Mouse (Mus musculus) ES-E14 (cell line): ENCODE data around the gene Rrad. TPM values are rescaled to one million over a fixed set of nuclear protein-coding genes. Genes with fewer than 3 reads are reported as not detected.

Experiments used
- DNase-seq: peaks from one replicate; pipeline ENCODE4 v3.0.0-alpha.2; 2013; ENCODE audit warnings: low read depth, low spot score
- H3K27ac ChIP-seq: 2 replicates; pipeline ENCODE4 v1.5.1; 2012; ENCODE audit warnings: low read depth, mild to moderate bottlenecking, low read length, moderate library complexity, mixed read lengths; ENCODE audit not compliant: poor library complexity, insufficient read depth, severe bottlenecking
- H3K36me3 ChIP-seq: 2 replicates; pipeline ENCODE4 v1.6.1; 2012; ENCODE audit warnings: mild to moderate bottlenecking, low read length, moderate library complexity, mixed read lengths; ENCODE audit not compliant: control insufficient read depth, poor library complexity, insufficient read depth, severe bottlenecking
- H3K4me1 ChIP-seq, 2 experiments: fragments of 150-350 bp in 1 of 2; sonication (generic) in 1 of 2; 2 replicates each; pipeline ENCODE4 v1.6.1; 2012; ENCODE audit warnings: low read length in 2 of 2, mild to moderate bottlenecking in 1 of 2, mixed read lengths in 1 of 2; ENCODE audit not compliant: control insufficient read depth in 2 of 2, insufficient read depth in 2 of 2, poor library complexity in 1 of 2
- H3K4me3 ChIP-seq, 2 experiments: fragments of 150-350 bp in 1 of 2; sonication (generic) in 1 of 2; 2 replicates each; pipeline ENCODE4 v1.5.1; 2012; ENCODE audit warnings: low read length in 2 of 2, low read depth in 1 of 2, mild to moderate bottlenecking in 1 of 2, mixed read lengths in 1 of 2; ENCODE audit not compliant: insufficient read depth in 1 of 2, poor library complexity in 1 of 2, severe bottlenecking in 1 of 2
- H3K9ac ChIP-seq: 2 replicates; pipeline ENCODE4 v1.6.1; 2012; ENCODE audit warnings: low read depth, mild to moderate bottlenecking, low read length, mixed read lengths; ENCODE audit not compliant: poor library complexity, insufficient read depth, severe bottlenecking
- H3K9me3 ChIP-seq: fragments of 150-350 bp; sonication (generic); 2 replicates; pipeline ENCODE4 v1.6.1; 2012; ENCODE audit warnings: low read depth, mild to moderate bottlenecking, low read length; ENCODE audit not compliant: control insufficient read depth, insufficient read depth
- CHD2 ChIP-seq: IDR thresholded peaks from 2 replicates; pipeline ENCODE4 v1.6.1; 2014; ENCODE audit warnings: mild to moderate bottlenecking, low read depth, low read length, inconsistent platforms
- HCFC1 ChIP-seq: IDR thresholded peaks from 2 replicates; pipeline ENCODE4 v1.6.1; 2012; ENCODE audit warnings: low read length, inconsistent platforms, borderline replicate concordance; ENCODE audit not compliant: insufficient read depth
- MAFK ChIP-seq: IDR thresholded peaks from 2 replicates; pipeline ENCODE4 v1.6.1; 2014; ENCODE audit warnings: mild to moderate bottlenecking, low read depth, low read length, inconsistent platforms; ENCODE audit not compliant: insufficient read depth
- ZC3H11A ChIP-seq: IDR thresholded peaks from 2 replicates; pipeline ENCODE4 v1.6.1; 2012; ENCODE audit warnings: low read depth, mild to moderate bottlenecking, inconsistent platforms, low read length, borderline replicate concordance
- ZNF384 ChIP-seq: IDR thresholded peaks from 2 replicates; pipeline ENCODE4 v1.6.1; 2012; ENCODE audit warnings: low read depth, low read length, inconsistent platforms
- in situ Hi-C, 2 experiments: fragments of 600-800 bp; cut with MboI; formaldehyde crosslinking; loops; one replicate each; pipeline ENCODE4 v1.15.1; 2025; ENCODE audit warnings: low sequenced_read_pairs in 2 of 2, inconsistent platforms in 1 of 2; ENCODE audit not compliant: unreplicated experiment in 2 of 2
- total RNA-seq: library from RNA; depleted of rRNA; stranded (reverse); fragments of 300-350 nt; gene quantifications from 2 replicates; pipeline ENCODE4 v1.2.3, GENCODE M21; 2012

Gene Rrad
- total RNA-seq, 1 experiment = 3.4 TPM

GRCm38 (mm10) chr8:104610185-104610766 is 20.9 kb downstream of the Rrad start:
- no peak overlapping the region for H3K9ac ChIP-seq
- H3K36me3 ChIP-seq = no peaks in the 10 kb centered on the region
- no peak overlapping the region for H3K4me3 ChIP-seq
- TF ChIP-seq HCFC1 = no peak
- no peak for TF ChIP-seq CHD2
- H3K4me1 ChIP-seq = no peaks in the 10 kb centered on the region
- no peak overlapping the region for H3K27ac ChIP-seq
- in situ Hi-C loops = no loop called here
- H3K9me3 ChIP-seq = no peaks in the 10 kb centered on the region
- no peak for DNase-seq

- TF ChIP-seq CHD2 = no peak
- H3K36me3 ChIP-seq = no peaks in the 10 kb centered on the region
- H3K9ac ChIP-seq = no peak overlapping the region
- H3K4me3 ChIP-seq = no peak overlapping the region
- no peak overlapping the region for H3K27ac ChIP-seq
- in situ Hi-C loops = no loop called here
- DNase-seq = no peak
- no peaks in the 10 kb centered on the region for H3K4me1 ChIP-seq
- H3K9me3 ChIP-seq = no peaks in the 10 kb centered on the region
Observed at GRCm38 (mm10) chr8:104609222-104609621, 21.9 kb downstream of the Rrad start.

GRCm38 (mm10) chr8:104607944-104608343 is 23.2 kb downstream of the Rrad start:
- Histone ChIP-seq H3K27ac (no peak overlapping the region), H3K9me3 (no peaks in the 10 kb centered on the region), H3K4me1 (0 out of 4 replicates have a peak, but pooled peaks cover 0 to under 1% of the 10 kb centered on the region in 2 experiments), H3K9ac (no peak overlapping the region), H3K4me3 (no peak overlapping the region), H3K36me3 (no peaks in the 10 kb centered on the region)
- no peak for DNase-seq
- TF ChIP-seq HCFC1 (no peak), ZNF384 (no peak), MAFK (no peak), CHD2 (no peak), ZC3H11A (no peak)
- in situ Hi-C loops = no loop called here

- Histone ChIP-seq H3K36me3 (no peaks in the 10 kb centered on the region), H3K4me3 (no peak overlapping the region), H3K9me3 (no peaks in the 10 kb centered on the region), H3K4me1 (peaks cover 2 to 4% of the 10 kb centered on the region in 2 experiments; a peak in 1 of 4 replicates), H3K9ac (no peak overlapping the region), H3K27ac (no peak overlapping the region)
- TF ChIP-seq CHD2 (no peak), MAFK (no peak), ZC3H11A (no peak), HCFC1 (no peak), ZNF384 (no peak)
- DNase-seq = no peak
- in situ Hi-C loops = no loop called here
Observed at GRCm38 (mm10) chr8:104606329-104606728, 24.8 kb downstream of the Rrad start.

- Histone ChIP-seq H3K9ac (no peak overlapping the region), H3K27ac (no peak overlapping the region), H3K36me3 (peaks cover 3% of the 10 kb centered on the region), H3K4me1 (peaks cover 3 to 7% of the 10 kb centered on the region in 2 experiments; a peak in 2 of 4 replicates), H3K9me3 (no peaks in the 10 kb centered on the region), H3K4me3 (peak overlapping the region in 1 of 2 experiments; percentile 28; a peak in 1 of 4 replicates)
- in situ Hi-C loops = no loop called here
- no peak for DNase-seq
- TF ChIP-seq HCFC1 (no peak), CHD2 (no peak), ZC3H11A (no peak)
Observed at GRCm38 (mm10) chr8:104603245-104603593, 27.9 kb downstream of the Rrad start.
